Mouse (Mus musculus): ENCODE results near the gene Sept12.

DNA sequence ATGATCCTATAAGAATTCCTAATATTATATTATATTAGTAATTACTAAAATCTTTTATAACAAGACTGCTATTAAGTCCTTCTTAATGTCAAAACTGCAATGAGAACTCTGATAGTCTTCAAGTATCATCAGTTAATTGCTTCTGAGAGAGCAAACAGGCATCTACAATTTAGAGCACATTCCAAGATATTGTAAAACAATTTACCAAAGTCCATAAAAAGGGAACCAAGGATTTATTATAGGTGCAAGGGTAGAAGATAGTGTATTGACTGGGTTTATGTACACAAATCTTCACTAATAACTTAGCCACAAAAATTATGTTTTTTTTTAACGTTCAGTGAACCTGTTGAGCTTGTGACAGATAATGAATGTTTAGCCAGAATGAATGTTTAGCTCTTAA, 1.3 kb upstream of the Sept12 start:
- no peak for TF ChIP-seq POLR2A (IDR thresholded peaks at IDR 0.05; ENCODE audit: low read depth, low read length)
- TF ChIP-seq CTCF (IDR thresholded peaks at IDR 0.05; ENCODE audit: extremely low read depth, insufficient read depth, insufficient read length, insufficient replicate concordance) = no peak
